11 mouse cellular contexts compared by ENCODE assay signal in genomic region chr3:117866696-117867407, GRCm38 (mm10). TPM values are rescaled to one million over a fixed set of nuclear protein-coding genes. Genes with fewer than 3 reads are reported as not detected.
DNase-seq lines count a peak whose midpoint lies in the region; ATAC-seq lines count a peak whose summit lies in the region.
"Had no signal": no experiment of that assay in that cellular context is flagged by ENCODE, and none has a peak within 500 bp of the region (broad histone marks: within the 10 kb centered on the region; RNA-seq: fewer than 3 reads in every experiment).

No protein-coding gene starts in this region.

- no peaks in the 10 kb centered on the region for H3K27me3 ChIP-seq in heart, embryonic 10.5 days (ENCODE audit: insufficient read depth, poor library complexity, severe bottlenecking)
- H3K27me3 ChIP-seq in neural tube, embryonic 13.5 days = no peaks in the 10 kb centered on the region
- H3K27me3 ChIP-seq in kidney, embryonic 15.5 days = no peaks in the 10 kb centered on the region
- H3K27me3 ChIP-seq: liver, embryonic 13.5 days had no signal

- H3K4me3 ChIP-seq in heart, embryonic 10.5 days = peak overlapping the region; percentile 12; the same call in 1 of the 2 replicates
- H3K4me3 ChIP-seq in neural tube, embryonic 13.5 days = no peak overlapping the region
- no peak overlapping the region for H3K4me3 ChIP-seq in kidney, embryonic 15.5 days (replicated peaks)

- no peaks in the 10 kb centered on the region for H3K9me3 ChIP-seq in heart, embryonic 10.5 days
- no peaks in the 10 kb centered on the region for H3K9me3 ChIP-seq in neural tube, embryonic 13.5 days
- H3K9me3 ChIP-seq in kidney, embryonic 15.5 days (replicated peaks) = no peaks in the 10 kb centered on the region
- H3K9me3 ChIP-seq: liver, embryonic 13.5 days had no signal

- H3K4me1 ChIP-seq in heart, embryonic 10.5 days = peaks cover 9% of the 10 kb centered on the region
- peaks cover 13% of the 10 kb centered on the region for H3K4me1 ChIP-seq in neural tube, embryonic 13.5 days (replicated peaks)
- peaks cover 20% of the 10 kb centered on the region; the same call in 1 of the 2 replicates for H3K4me1 ChIP-seq in kidney, embryonic 15.5 days

- no peak for DNase-seq in heart, embryonic 10.5 days (ENCODE audit: low spot score)
- DNase-seq in heart, postnatal 14 days = no peak
- no peak for DNase-seq in neural tube, embryonic 10.5 days (ENCODE audit: extremely low spot score, low spot score)
- DNase-seq in urinary bladder, postnatal 4 days (ENCODE audit: low spot score in 2 of 2) = no peak
- no peak for DNase-seq in urinary bladder, adult 2 months (ENCODE audit: low spot score)
- DNase-seq in adrenal gland, adult 18-20 months (ENCODE audit: low spot score in 2 of 2) = no peak
- DNase-seq: gastrocnemius, postnatal 10 days; liver, embryonic 13.5 days; retina, postnatal 1 day had no signal

- H3K4me2 ChIP-seq in neural tube, embryonic 13.5 days = peak overlapping the region; percentile 67
- peak overlapping the region; percentile 72 for H3K4me2 ChIP-seq in kidney, embryonic 15.5 days

- no peak for ATAC-seq in neural tube, embryonic 13.5 days (ENCODE audit: low read depth)
- no peak for ATAC-seq in kidney, embryonic 15.5 days (replicated peaks; ENCODE audit: low FRiP score)

- 63% methylated on average over 12 of the region's 12 CpGs for WGBS in heart, embryonic 10.5 days
- 68% methylated on average over 12 of the region's 12 CpGs for WGBS in neural tube, embryonic 13.5 days
- WGBS in kidney, embryonic 15.5 days = 74% methylated on average over 12 of the region's 12 CpGs

- H3K27ac ChIP-seq in heart, embryonic 10.5 days = no peak overlapping the region
- no peak overlapping the region for H3K27ac ChIP-seq in neural tube, embryonic 13.5 days (replicated peaks)
- peak overlapping the region; percentile 64 for H3K27ac ChIP-seq in kidney, embryonic 15.5 days
- H3K27ac ChIP-seq: liver, embryonic 13.5 days had no signal

- H3K36me3 ChIP-seq in heart, embryonic 10.5 days = no peaks in the 10 kb centered on the region
- no peaks in the 10 kb centered on the region for H3K36me3 ChIP-seq in neural tube, embryonic 13.5 days
- H3K36me3 ChIP-seq in kidney, embryonic 15.5 days = no peaks in the 10 kb centered on the region
- H3K36me3 ChIP-seq: liver, embryonic 13.5 days had no signal

- intact Hi-C loops in heart, postnatal 14 days (cut with DNase I) = loop anchor here (10.0 kb wide), 1 partner anchor 962 kb away; no protein-coding TSS in a partner anchor

- no peak overlapping the region for H3K9ac ChIP-seq in neural tube, embryonic 13.5 days
- H3K9ac ChIP-seq in kidney, embryonic 15.5 days = no peak overlapping the region
- H3K9ac ChIP-seq: liver, embryonic 13.5 days had no signal

RNA-seq across cellular contexts. Expression of gene Snx7, which starts 1.9 kb away (rescaled TPM):
- 40.1 and 41.9 TPM in 2 replicates for polyA plus RNA-seq in heart, embryonic 10.5 days (2016; fragmentation: Nextera tagmentation; extraction: Ambion mirVana)
- total RNA-seq in heart, postnatal 14 days (2021) = 1 to 10 TPM; 8.0 to 9.4 TPM
- polyA plus RNA-seq in neural tube, embryonic 13.5 days (2015; fragmentation: Nextera tagmentation; extraction: Ambion mirVana) = 17.7 and 19.0 TPM in 2 replicates
- polyA plus RNA-seq in kidney, embryonic 15.5 days (2015; fragmentation: Nextera tagmentation; extraction: Ambion mirVana) = 52.1 and 56.2 TPM in 2 replicates
- 17.4 and 23.5 TPM in 2 replicates for polyA plus RNA-seq in urinary bladder, adult 2 months (2012; rRNA removed)
- total RNA-seq in adrenal gland, adult 18-20 months (2021) = 10 to 100 TPM; 26.7 to 44.8 TPM
